Mouse (Mus musculus): ENCODE results near the gene Mef2c. TPM values are rescaled to one million over a fixed set of nuclear protein-coding genes. Genes with fewer than 3 reads are reported as not detected.

The Mef2c gene
- polyA plus RNA-seq, 1 experiment from 2014 or later = 18.1 TPM

DNA sequence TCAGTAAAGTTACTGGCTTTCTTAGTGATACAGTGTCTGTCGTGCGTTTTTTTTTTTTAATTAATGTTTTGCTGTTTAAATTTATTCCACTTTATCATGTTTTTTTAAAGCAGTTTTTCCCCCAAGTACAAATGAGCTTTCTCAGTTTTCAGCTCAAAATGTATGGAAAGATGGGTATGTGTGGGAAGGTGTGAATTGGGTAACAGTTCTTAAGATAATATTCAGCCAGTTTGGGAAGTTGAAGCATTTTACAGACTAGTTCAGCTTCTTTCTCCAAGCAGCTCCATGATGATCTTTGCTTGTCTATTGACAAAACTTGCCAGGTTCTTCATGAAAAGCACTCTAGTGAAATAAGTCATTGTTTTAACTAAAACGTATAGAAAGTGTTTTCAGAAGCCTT is 163.2 kb downstream of the Mef2c start:
- 80% methylated on average over 3 of the region's 3 CpGs for WGBS
- Histone ChIP-seq H3K9me3 (no peaks in the 10 kb centered on the region), H3K4me3 (no peak overlapping the region), H3K27me3 (replicated peaks; ENCODE audit: low read depth, poor library complexity, severe bottlenecking) (no peaks in the 10 kb centered on the region), H3K36me3 (replicated peaks) (no peaks in the 10 kb centered on the region), H3K4me1 (no peaks in the 10 kb centered on the region), H3K27ac (replicated peaks) (no peak overlapping the region)
- DNase-seq (ENCODE audit: low spot score) = no peak

GRCm38 (mm10) chr13:83707611-83708010 is 203.8 kb downstream of the Mef2c start:
- peaks cover 24% of the 10 kb centered on the region for H3K27me3 ChIP-seq (replicated peaks; ENCODE audit: low read depth, poor library complexity, severe bottlenecking)

DNA sequence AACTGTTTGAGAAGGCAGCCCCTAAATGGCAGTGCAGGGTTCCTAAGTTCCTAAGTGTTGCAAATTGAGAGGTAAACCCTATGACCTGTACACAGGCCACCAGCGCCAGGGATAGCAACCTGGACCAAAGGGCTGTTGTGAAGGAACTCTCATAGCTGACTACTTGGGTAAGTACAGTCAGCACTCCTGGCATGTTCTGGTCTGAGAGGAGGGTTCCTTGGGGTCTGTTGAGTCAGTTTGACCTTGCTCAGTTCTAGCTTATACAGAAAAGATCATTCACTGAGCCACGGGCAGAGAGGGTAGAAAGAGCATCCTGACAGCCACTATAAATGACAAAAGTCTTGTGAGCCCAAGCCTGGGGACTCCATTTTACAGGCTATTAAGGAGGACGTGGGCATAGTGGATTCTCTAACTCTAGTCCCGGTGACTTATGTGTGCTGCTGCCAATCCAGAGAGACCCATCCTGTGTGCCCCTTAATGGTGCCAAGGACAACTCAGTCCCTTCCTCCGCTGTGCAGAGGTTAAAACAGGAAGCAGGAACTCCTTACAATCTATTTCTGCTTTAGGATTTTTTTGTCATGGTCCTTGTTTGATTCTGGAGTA is 209.0 kb downstream of the Mef2c start:
- Histone ChIP-seq H3K9me3 (no peaks in the 10 kb centered on the region), H3K4me1 (peaks cover 8% of the 10 kb centered on the region), H3K4me3 (no peak overlapping the region), H3K36me3 (replicated peaks) (no peaks in the 10 kb centered on the region), H3K27me3 (replicated peaks; ENCODE audit: low read depth, poor library complexity, severe bottlenecking) (peaks cover 77% of the 10 kb centered on the region), H3K27ac (replicated peaks) (no peak overlapping the region)
- DNase-seq (ENCODE audit: low spot score) = no peak
- 14% methylated on average over 5 of the region's 5 CpGs for WGBS

More at GRCm38 (mm10) chr13:83707611-83708010, 203.8 kb downstream of the Mef2c start:
- Histone ChIP-seq H3K36me3 (replicated peaks) (no peaks in the 10 kb centered on the region), H3K4me1 (no peaks in the 10 kb centered on the region), H3K9me3 (no peaks in the 10 kb centered on the region), H3K27ac (replicated peaks) (no peak overlapping the region), H3K4me3 (no peak overlapping the region)
- no peak for DNase-seq (ENCODE audit: low spot score)
- 83% methylated on average over 2 of the region's 2 CpGs for WGBS

- WGBS = 2% methylated on average over 19 of the region's 19 CpGs
- no peak for DNase-seq (ENCODE audit: low spot score)
- Histone ChIP-seq H3K27ac (replicated peaks) (no peak overlapping the region), H3K36me3 (replicated peaks) (no peaks in the 10 kb centered on the region), H3K9me3 (no peaks in the 10 kb centered on the region), H3K27me3 (replicated peaks; ENCODE audit: low read depth, poor library complexity, severe bottlenecking) (peaks cover 86% of the 10 kb centered on the region), H3K4me1 (peaks cover 8% of the 10 kb centered on the region), H3K4me3 (peak overlapping the region; percentile 36)
These were observed 209.9 kb downstream of the Mef2c start for GRCm38 (mm10) chr13:83713661-83714291.

DNA sequence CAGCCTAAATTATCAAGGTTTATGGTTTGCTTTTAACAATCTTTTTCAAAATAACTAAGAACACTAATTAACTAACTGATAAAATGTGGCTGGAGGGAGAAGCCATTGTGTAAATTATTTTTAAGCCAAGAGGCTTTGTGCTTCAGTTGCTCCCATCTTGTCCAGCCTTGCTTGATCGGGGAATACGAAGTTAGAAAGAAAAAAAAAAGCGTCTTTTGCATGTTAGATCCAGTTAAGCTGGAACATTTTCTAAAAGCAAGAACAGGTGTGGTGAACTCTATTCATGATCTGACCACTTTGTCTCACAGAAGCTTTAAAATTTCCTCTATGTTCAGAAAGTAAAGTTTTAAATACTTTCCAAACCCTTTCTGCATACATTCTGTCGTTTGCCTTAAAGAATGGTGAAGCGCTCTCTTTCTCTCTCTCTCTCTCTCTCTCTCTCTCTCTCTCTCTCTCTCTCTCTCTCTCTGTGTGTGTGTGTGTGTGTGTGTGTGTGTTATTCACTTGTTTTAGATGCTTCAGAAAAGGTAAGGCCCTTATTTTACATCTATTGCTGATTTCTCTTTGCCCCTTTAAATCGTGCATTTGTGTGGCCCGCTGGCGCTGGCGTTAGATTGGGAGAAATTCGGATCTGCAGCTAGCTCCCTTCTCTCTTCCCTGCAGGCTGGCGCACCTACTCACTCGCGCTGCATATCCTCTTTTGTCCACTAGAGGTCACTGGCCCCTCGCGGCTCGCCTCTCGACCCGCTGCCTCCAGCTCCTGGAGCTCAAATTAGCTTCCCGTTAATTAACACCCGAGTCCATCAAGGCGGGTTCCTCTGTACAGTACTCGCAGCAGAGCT is 210.9 kb downstream of the Mef2c start:
- Histone ChIP-seq H3K27ac (replicated peaks) (no peak overlapping the region), H3K4me1 (peaks cover 8% of the 10 kb centered on the region), H3K4me3 (peak overlapping the region; percentile 45), H3K9me3 (no peaks in the 10 kb centered on the region), H3K27me3 (replicated peaks; ENCODE audit: low read depth, poor library complexity, severe bottlenecking) (peaks cover 95% of the 10 kb centered on the region), H3K36me3 (replicated peaks) (no peaks in the 10 kb centered on the region)
- under 1% methylated on average over 22 of the region's 22 CpGs for WGBS
- DNase-seq (ENCODE audit: low spot score) = peak; percentile 89

DNA sequence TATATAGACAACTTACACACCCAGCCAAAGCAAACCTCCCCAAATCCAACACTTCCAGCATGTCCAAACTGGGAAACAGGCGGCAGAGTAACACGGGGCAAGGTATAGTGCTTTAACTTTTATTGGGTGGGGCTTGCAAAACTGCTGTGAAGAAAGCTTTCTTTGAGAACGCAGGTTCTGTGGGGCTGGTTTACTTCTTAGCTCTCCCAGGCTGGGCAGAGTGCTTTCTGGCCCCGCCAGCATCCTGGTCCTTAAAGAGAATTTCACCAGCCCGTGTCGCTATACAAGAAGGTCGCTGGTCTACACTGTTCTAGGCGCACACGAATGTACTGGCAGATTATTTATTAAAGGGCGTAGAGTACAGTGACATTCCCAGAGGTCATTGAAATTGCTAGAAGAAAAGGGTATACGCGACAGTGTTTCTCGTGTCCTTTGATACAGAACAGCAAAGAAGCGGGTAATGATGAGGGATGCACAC is 211.5 kb downstream of the Mef2c start:
- no peak overlapping the region for H3K27ac ChIP-seq (replicated peaks)
- WGBS = 2% methylated on average over 14 of the region's 14 CpGs
- H3K27me3 ChIP-seq (replicated peaks; ENCODE audit: low read depth, poor library complexity, severe bottlenecking) = peaks cover 100% of the 10 kb centered on the region

GRCm38 (mm10) chr13:83715971-83716615 is 212.3 kb downstream of the Mef2c start:
- no peak for DNase-seq (ENCODE audit: low spot score)
- Histone ChIP-seq H3K4me3 (peak overlapping the region; percentile 45), H3K27me3 (replicated peaks; ENCODE audit: low read depth, poor library complexity, severe bottlenecking) (peaks cover 100% of the 10 kb centered on the region), H3K4me1 (peaks cover 13% of the 10 kb centered on the region), H3K9me3 (no peaks in the 10 kb centered on the region), H3K36me3 (replicated peaks) (no peaks in the 10 kb centered on the region), H3K27ac (replicated peaks) (peak overlapping the region; percentile 44; the same call in 1 of the 2 replicates)
- WGBS = 2% methylated on average over 27 of the region's 27 CpGs

More for the DNA sequence above, 211.5 kb downstream of the Mef2c start:
- H3K36me3 ChIP-seq (replicated peaks) = no peaks in the 10 kb centered on the region
- H3K4me3 ChIP-seq = peak overlapping the region; percentile 45
- H3K9me3 ChIP-seq = no peaks in the 10 kb centered on the region
- H3K4me1 ChIP-seq = peaks cover 8% of the 10 kb centered on the region
- no peak for DNase-seq (ENCODE audit: low spot score)

Measured in embryonic facial prominence, embryonic 10.5 days (tissue).